Mouse (Mus musculus) midbrain, embryonic 16.5 days (tissue): Measurements from ENCODE around the gene Unc45b. TPM values are rescaled to one million over a fixed set of nuclear protein-coding genes. Genes with fewer than 3 reads are reported as not detected.
A peak's percentile ranks its signal among the peaks of the same experiment; 100 is the strongest.
"Not testable (repeated sequence)": the region's sequence is repeated elsewhere in the genome, so short reads cannot be mapped to it uniquely, and the experiment has no call there.

Experiments
- ATAC-seq: fragments of 200-750 bp; cut with Nextera tagmentation; 2 replicates; pipeline ENCODE4 v1.8.0; 2017; ENCODE audit warnings: moderate TSS enrichment
- H3K27ac ChIP-seq: fragments of 300-500 bp; sonication (generic); 2 replicates; pipeline ENCODE4 v1.5.1; 2014; ENCODE audit warnings: mild to moderate bottlenecking, low read length, mixed read lengths
- H3K27me3 ChIP-seq: fragments of 300-500 bp; sonication (generic); 2 replicates; pipeline ENCODE4 v1.6.1; 2014; ENCODE audit warnings: low read depth, low read length, mixed read lengths; ENCODE audit not compliant: control insufficient read depth, insufficient read depth
- H3K36me3 ChIP-seq: fragments of 300-500 bp; sonication (generic); 2 replicates; pipeline ENCODE4 v1.6.1; 2014; ENCODE audit warnings: mild to moderate bottlenecking, low read length, moderate library complexity, mixed read lengths; ENCODE audit not compliant: control insufficient read depth, insufficient read depth
- H3K4me1 ChIP-seq: fragments of 300-500 bp; sonication (generic); 2 replicates; pipeline ENCODE4 v1.6.1; 2014; ENCODE audit warnings: mild to moderate bottlenecking, low read length, mixed read lengths; ENCODE audit not compliant: control insufficient read depth, insufficient read depth
- H3K4me2 ChIP-seq: fragments of 300-500 bp; sonication (generic); 2 replicates; pipeline ENCODE4 v1.6.1; 2014; ENCODE audit warnings: mild to moderate bottlenecking, low read length, mixed read lengths
- H3K4me3 ChIP-seq: fragments of 300-500 bp; sonication (generic); 2 replicates; pipeline ENCODE4 v1.5.1; 2014; ENCODE audit warnings: low read depth, mild to moderate bottlenecking, low read length, moderate library complexity, mixed read lengths
- H3K9ac ChIP-seq: fragments of 300-500 bp; sonication (generic); 2 replicates; pipeline ENCODE4 v1.6.1; 2014; ENCODE audit warnings: low read depth, low read length, mixed read lengths
- H3K9me3 ChIP-seq: fragments of 300-500 bp; sonication (generic); replicated peaks from 2 replicates; pipeline ENCODE4 v1.6.1; 2014; ENCODE audit warnings: mild to moderate bottlenecking, low read length, mixed read lengths; ENCODE audit not compliant: control insufficient read depth, poor library complexity, severe bottlenecking
- WGBS: fragments of 180-500 bp; shearing (Covaris S2); extraction: QIAGEN DNeasy Blood & Tissue Kit; methylation state at CpG from one replicate; pipeline ENCODE4 v1.1.7; 2014; 5-methylcytosine and 5-hydroxymethylcytosine counted together
- microRNA-seq: library from miRNA; unstranded; fragments of <30 nt; microRNA quantifications from one replicate; pipeline ENCODE4, GENCODE M21; 2017
- polyA plus RNA-seq: library from polyadenylated mRNA; unstranded; fragments of >200 nt; fragmentation: Nextera tagmentation; extraction: Ambion mirVana; gene quantifications from 2 replicates; pipeline ENCODE4 v1.2.1, GENCODE M21; 2015

The Unc45b gene
- polyA plus RNA-seq, 1 experiment from 2014 or later, result 1.5 TPM

DNA sequence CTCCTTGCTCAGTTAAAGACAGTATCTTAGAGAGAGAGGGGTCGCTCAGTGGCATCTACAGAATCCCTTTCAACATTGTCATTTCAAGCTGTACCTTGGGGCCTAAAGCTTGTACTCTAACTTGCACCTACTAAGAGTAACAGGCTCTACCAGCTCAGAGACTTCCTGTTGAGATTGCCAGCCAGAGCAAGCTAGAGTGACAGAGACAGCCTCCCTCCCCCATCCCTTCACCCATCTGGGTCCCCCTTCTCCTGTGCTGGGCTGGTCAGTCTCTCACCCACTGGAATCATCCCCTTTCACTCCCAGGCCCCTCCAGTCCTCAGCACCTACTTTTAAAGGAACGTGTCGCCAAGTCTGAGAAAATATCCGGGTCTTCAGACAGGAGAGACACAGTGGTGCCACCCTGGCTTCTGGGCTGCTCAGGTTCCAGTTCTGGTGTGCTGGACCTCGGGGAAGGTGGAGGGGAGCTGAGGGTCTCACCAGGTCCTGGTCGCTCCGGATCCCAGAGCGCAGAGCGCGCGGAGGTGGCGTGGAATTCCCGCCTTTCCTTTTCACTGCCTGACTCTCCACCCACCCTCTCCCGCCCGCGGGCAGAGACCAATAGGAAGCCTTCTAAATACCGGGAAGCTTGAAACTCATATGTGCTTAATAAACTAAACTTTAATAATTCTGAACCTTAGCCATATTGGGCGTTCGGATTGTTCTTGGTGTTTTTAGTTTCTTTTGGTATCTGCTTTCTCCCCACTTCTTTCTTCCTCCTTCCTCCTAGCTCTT is 80.4 kb downstream of the Unc45b start:
- not testable (repeated sequence) for H3K4me1 ChIP-seq, H3K36me3 ChIP-seq, H3K27ac ChIP-seq, ATAC-seq, H3K9me3 ChIP-seq, H3K27me3 ChIP-seq
- H3K4me2 ChIP-seq, result peak overlapping the region; percentile 61
- H3K4me3 ChIP-seq, result peak overlapping the region; percentile 30
- 15% methylated on average over 19 of the region's 19 CpGs for WGBS
- H3K9ac ChIP-seq, result peak overlapping the region; percentile 43; the same call in 1 of the 2 replicates

DNA sequence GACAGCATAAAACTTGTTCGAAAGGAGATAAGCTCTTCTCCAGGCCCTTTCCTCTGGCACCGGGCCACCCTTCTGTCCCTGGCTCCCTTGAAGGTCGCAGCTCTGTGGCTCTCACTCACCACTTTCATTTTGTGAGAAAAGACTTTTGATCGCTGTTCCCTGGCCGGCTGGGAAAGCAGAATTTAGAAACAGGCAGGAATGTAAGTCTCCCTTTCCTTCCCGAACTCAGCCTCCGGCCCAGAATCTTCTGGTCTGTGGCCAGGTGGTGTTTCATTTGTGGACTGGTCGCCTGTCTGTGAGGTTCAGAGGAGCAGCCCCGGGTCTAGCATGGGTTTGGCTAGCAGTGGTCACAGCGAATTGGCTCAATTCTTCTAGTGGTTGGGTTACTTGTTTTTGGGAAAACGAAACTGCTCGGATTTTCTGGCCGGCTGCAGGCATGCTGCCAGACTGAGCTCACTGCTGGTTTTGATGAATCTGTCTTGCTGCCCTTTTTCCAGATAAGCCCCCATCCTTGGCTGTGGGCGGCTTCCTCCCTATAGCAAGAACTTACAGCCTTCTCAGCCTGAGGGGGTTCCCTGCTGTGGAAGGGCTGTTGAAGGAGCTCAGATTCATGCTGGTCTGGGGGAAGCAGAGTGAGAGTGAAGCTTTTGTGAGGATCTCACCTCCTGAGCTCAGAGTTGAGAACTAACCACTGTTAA is 81.3 kb downstream of the Unc45b start, which contains the start of gene Slfn9:
Gene Slfn9 (minus strand): TSS at position 362 of the 698 bp plus-strand sequence.
- no peak for ATAC-seq
- Histone ChIP-seq H3K4me2 (peak within 1 kb of the TSS; percentile 61), H3K27me3 (no peaks in the 10 kb centered on the region), H3K27ac (no peak within 1 kb of the TSS), H3K9me3 (no peaks in the 10 kb centered on the region), H3K4me3 (peak within 1 kb of the TSS; percentile 30), H3K4me1 (peaks cover 6% of the 10 kb centered on the region), H3K36me3 (no peaks in the 10 kb centered on the region), H3K9ac (peak within 1 kb of the TSS; percentile 43)
- WGBS, result 8% methylated on average over 14 of the region's 14 CpGs

Small RNA genes within 50 kb of the gene (microRNA-seq; reads per million reads assigned to microRNA genes)
- gene Mir7679, result not detected

Other genes with a start within 250 kb of the Unc45b start
- 0.25 and 0.46 TPM in 2 replicates for gene Cct6b, start 146.2 kb upstream of the Unc45b start, polyA plus RNA-seq
- gene Zfp830, start 146.2 kb upstream of the Unc45b start, polyA plus RNA-seq, result 26.6 and 29.6 TPM in 2 replicates
- 25.6 and 28.5 TPM in 2 replicates for gene Lig3, start 129.4 kb upstream of the Unc45b start, polyA plus RNA-seq
- gene Rffl, start 39.3 kb upstream of the Unc45b start, polyA plus RNA-seq, result 3.9 and 4.2 TPM in 2 replicates
- 13.6 and 13.7 TPM in 2 replicates for gene Rad51d, start 19.9 kb upstream of the Unc45b start, polyA plus RNA-seq
- gene Fndc8, start 18.4 kb upstream of the Unc45b start, polyA plus RNA-seq, result 1.0 and 1.1 TPM in 2 replicates
- 35.7 and 36.8 TPM in 2 replicates for gene Nle1, start 2.1 kb upstream of the Unc45b start, polyA plus RNA-seq
- gene Slfn5, start 40.8 kb downstream of the Unc45b start, polyA plus RNA-seq, result 1.4 and 1.6 TPM in 2 replicates
- gene Slfn9, start 81.3 kb downstream of the Unc45b start, polyA plus RNA-seq, result 1.7 and 1.9 TPM in 2 replicates
- gene Slfn8, start 110.3 kb downstream of the Unc45b start, polyA plus RNA-seq, result 0.09 and 0.14 TPM in 2 replicates
- 0.61 and 1.1 TPM in 2 replicates for gene Slfn2, start 154.6 kb downstream of the Unc45b start, polyA plus RNA-seq
- not detected in 2 replicates for gene Slfn1, start 206.3 kb downstream of the Unc45b start, polyA plus RNA-seq